Mouse (Mus musculus) urinary bladder, postnatal 25 days (tissue): Measurements from ENCODE around the gene Pla2g6.

Source experiments
- DNase-seq: peaks from one replicate; pipeline ENCODE4 v3.0.0; 2022; ENCODE audit warnings: low spot score

Gene Pla2g6

GRCm38 (mm10) chr15:79328058-79328938, at the start of gene Pla2g6:
TSS of gene Pla2g6 (minus strand) at chr15:79328390.
- peak; percentile 97 for DNase-seq

GRCm38 (mm10) chr15:79377681-79378080, 49.5 kb upstream of the Pla2g6 start:
- DNase-seq, result peak; percentile 57

- no peak for DNase-seq
These were observed 46.6 kb upstream of the Pla2g6 start for GRCm38 (mm10) chr15:79374760-79375159.

DNA sequence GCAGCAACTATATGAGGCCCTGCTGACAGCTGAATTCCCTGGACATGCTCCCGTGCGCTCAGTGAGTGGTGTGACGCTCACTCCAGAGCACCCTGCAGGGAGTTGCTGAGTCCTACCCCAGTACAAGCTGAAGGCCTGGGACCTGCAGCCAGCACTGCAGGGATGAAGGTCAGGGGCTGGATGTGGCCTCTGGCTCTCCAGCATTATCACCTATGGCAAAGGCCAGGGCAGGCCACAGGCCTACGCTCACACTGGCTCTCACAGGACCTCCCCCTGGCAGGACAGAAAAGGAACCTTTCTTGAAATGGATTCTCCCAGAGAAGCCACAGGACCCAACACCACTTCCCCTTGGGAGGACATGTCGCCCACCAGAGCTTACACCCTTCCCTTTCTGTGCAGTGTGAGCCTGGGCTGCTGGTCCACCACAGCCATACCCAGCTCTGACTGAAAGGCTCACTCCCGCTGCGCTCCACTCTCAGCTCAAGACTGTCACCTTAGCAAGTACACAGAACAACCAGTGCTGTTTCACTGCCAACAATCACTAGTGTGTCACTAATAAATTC, 42.2 kb upstream of the Pla2g6 start:
- no peak for DNase-seq

GRCm38 (mm10) chr15:79369452-79370280, 41.5 kb upstream of the Pla2g6 start:
- DNase-seq, result no peak

- no peak for DNase-seq
These were observed 40.8 kb upstream of the Pla2g6 start for GRCm38 (mm10) chr15:79368861-79369440.

GRCm38 (mm10) chr15:79368313-79368811, 40.2 kb upstream of the Pla2g6 start:
- DNase-seq, result peak; percentile 67

DNA sequence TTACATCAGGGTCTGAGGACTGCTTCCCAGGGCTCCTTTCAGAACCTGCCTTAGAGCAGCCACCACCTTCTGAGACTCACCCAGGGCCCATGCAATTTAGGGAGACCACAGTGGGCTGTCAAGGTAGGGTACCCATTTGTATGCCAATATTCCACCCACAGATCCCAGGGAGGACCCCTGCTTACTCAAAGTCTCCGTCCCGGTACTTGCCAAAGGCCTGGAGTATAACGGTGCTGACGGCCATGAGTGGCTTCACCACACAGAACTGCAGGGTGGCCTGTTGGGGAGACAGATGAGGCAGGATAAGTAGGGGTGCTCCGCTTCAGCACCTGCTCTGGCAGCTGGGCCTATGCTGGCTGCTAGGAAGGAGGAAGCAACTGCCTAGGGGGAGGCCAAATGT, 38.2 kb upstream of the Pla2g6 start:
- DNase-seq, result no peak

DNA sequence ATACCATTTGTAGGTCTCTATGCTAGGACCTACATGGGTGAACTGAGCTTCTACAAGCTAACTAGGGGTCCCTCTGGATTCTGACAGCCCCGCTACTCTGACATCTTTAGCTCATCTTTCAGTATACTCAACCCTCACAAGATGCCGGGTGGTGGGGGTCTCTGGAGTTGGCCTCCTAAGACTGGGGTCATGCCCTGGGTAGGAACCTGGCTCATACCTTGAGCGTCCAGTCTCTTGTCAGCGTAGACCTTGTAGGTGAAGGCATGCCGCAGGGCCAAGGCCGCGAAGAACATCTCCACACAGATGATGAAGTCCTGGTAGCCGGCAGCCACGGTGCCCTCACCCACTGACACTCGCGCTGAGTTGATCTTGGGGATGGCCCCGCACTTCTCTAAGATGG, 36.9 kb upstream of the Pla2g6 start:
- no peak for DNase-seq

GRCm38 (mm10) chr15:79364120-79364519, 35.9 kb upstream of the Pla2g6 start:
- no peak for DNase-seq

DNA sequence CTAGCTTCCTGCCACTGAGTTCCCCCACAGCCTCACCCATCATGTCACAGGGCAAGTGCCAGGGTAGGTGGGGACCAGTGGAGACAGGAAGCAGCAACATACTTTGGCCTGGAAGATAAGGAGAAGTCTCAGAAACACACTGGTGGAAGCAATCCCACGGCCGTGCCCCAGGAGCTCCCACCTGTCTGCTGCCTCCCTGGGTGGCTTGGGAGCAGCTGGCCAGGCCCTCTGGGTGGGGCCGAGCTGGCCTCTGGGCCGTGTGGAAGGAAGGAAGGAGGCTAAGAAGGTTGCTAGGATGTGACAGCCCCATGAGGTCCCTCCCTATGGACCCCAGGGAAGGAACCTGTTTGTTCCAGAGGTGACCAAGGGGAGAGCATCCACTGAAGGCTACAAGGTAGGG, 32.8 kb upstream of the Pla2g6 start:
- no peak for DNase-seq

DNA sequence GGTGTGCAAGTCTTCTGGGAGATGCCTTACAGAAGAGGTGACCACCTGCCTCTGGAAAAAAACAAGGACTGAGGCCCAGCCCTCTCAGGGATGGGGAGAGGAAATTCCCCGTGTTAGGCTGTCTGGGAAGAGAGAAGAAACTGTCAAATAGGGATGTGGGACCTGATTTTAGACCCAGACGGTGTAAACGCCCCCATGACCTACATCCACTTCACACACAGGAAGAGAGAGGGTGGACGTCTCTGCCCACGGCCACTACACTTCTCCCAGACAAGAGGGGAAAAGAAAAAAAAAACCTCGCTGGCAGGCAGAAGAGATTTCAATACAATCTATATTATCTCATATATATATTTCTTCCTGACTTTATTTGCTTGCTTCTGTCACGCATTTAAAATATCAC, 32.2 kb upstream of the Pla2g6 start:
- DNase-seq, result no peak

DNA sequence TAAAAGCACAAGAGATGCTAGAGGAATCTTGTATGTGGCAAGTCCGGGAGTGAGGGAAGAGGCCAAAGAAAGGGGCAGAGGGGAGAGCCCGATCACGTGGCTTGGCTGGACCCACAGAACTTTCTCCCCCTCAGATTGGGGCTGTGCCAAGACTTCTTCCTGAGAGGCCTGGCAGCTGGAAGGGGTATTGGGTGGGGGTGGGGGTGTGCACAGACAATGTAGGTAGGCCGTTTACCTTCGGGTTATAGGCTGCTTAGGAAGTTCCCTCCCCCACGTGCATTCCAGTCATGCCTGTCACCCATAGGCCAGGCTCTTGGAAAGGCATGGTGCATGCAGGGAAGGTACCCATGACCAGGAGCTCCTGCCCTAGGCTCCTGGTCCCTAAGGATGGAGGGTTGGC, 31.8 kb upstream of the Pla2g6 start:
- no peak for DNase-seq

- DNase-seq, result no peak
These were observed 29.9 kb upstream of the Pla2g6 start for GRCm38 (mm10) chr15:79357974-79358690.

GRCm38 (mm10) chr15:79357036-79357911, 29.1 kb upstream of the Pla2g6 start:
- peak; percentile 65 for DNase-seq

GRCm38 (mm10) chr15:79356481-79356880, 28.3 kb upstream of the Pla2g6 start:
- DNase-seq, result no peak

GRCm38 (mm10) chr15:79354619-79355018, 26.4 kb upstream of the Pla2g6 start:
- no peak for DNase-seq

DNA sequence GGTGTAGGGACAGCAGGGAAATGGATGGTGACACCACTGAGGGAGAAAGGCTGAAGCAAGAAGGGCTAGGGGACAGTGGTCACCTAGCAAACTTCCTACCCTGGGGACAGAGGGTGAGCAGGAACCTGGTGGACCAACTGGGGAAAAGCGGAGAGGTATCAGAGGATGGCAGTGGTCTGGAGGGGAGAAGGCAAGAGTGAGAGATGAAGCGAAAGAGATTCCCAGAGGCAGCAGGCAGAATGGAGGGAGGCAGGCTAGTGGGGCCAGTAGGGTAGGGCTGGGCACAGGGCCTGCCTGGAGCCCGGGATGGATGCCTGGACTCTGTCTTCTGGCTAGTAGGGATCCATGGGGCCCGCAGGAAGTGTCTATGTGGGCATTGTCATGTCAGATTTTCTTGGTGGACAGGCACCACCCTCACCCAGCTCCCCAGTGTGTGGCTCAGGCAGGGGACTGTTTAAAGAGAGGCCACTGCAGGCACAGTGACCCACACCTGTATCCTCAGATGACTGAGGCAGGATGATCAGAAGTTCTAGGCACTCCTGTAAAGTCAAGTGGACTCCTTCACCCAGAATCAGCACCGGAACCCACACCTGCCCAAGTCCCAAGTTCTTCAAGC, 25.6 kb upstream of the Pla2g6 start:
- no peak for DNase-seq

DNA sequence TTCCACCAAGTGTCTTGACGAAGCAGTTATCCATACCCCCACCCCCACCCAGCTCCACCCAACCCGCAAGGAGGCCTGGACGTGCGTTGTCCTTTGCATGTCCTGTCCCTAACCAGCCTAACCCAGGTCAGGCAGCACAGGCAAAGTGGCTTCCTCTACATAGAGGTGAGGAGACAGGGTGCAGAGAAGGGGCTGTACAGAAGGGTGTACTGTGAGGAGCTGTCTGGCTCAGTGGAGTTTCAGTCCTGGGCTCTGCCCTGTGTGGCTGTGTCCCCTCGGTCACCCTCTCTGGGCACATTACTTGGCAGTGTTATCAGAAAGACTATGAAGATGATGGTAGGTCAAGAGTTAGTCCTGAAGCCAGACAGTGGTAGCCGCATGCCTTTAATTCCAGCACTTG, 24.3 kb upstream of the Pla2g6 start:
- no peak for DNase-seq

DNA sequence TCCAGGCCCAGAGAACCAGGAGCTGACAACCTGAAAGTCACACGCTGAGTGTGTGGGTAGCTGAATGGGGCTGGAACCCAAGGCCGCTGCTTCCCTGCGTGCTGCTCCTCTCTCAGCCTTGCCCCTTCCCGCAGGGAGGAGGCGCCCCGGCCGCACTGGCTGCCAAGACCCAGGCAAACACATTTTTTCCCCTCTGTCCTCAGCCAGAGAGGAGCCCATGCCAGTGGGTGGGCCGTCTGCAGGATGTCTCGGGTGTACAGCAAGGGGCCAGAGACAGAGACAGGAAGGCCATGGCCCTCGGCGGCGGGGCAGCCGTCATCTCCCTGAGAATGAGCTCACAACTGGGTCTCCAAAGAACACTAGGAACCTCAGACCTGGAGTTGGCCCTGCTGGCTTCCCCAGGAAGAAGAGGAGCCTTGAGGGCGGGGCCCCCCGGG, 23.2 kb upstream of the Pla2g6 start:
- peak; percentile 37 for DNase-seq
